Mouse (Mus musculus) embryo, embryonic 10.5 days (tissue): ENCODE data around the gene Grik2.
"Not testable (repeated sequence)": the region's sequence is repeated elsewhere in the genome, so short reads cannot be mapped to it uniquely, and the experiment has no call there.

Experiments
- DNase-seq: peaks from one replicate; pipeline ENCODE4 v3.0.0-alpha.2; 2015; ENCODE audit warnings: low spot score

Grik2 gene

GRCm38 (mm10) chr10:49652320-49652719, 136.2 kb downstream of the Grik2 start:
- no peak for DNase-seq

GRCm38 (mm10) chr10:49647116-49647515, 141.4 kb downstream of the Grik2 start:
- no peak for DNase-seq

DNA sequence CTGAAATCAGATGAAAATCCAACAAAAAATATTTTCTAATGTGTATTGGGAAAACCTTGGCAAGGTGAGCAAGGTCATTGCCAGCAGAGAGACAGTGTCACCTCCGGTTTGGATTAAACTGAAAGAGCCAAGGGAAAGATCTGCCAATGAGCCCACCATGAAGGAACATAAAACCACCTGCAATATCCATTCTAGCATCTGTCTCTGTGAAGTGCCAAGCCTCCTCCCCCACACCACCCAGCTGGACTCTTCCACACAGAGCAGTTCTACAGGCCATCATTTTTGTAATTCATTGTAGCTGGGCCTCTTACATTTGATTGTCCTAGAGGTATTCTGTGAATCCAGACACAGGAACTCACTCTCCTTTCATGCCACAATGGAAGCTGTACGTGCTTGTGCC, 148.7 kb downstream of the Grik2 start:
- DNase-seq: no peak

DNA sequence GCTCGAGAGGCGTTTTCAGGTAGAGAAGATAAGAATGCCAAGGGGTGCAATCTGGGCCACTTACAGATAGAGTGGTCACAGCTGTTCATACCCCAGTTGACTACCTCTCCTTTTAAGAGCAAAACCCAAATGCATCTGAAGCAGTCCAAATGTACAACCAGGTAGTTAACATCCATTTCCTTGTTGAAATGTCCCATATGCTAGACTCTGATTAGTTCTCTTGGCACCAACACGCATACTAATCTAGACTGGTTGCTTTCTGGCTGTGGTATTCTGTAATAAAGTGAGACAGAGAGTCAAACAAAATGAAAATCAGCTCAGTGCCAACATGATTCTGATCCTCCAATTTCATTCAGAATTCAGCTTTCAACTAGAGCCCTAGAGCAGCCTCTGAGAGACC, 164.6 kb downstream of the Grik2 start:
- DNase-seq: no peak

DNA sequence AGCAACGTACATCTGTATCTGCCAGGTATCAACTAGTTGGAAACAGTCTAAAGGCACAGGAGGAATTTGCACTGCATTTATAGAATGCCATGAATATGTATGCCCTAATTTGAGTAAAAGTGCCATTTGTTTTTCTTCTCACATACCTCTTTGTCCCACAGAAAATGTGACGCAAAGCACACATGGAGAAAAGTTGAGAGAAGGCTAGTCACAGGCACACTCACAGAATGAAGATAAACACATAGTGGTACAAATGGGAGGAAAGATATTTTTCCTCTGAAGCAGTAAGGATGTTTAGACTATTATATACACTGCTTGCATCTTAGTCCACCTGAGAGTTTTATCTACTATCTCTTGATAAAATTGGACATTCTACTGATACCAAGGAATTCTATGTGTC, 190.9 kb downstream of the Grik2 start:
- DNase-seq: no peak

DNA sequence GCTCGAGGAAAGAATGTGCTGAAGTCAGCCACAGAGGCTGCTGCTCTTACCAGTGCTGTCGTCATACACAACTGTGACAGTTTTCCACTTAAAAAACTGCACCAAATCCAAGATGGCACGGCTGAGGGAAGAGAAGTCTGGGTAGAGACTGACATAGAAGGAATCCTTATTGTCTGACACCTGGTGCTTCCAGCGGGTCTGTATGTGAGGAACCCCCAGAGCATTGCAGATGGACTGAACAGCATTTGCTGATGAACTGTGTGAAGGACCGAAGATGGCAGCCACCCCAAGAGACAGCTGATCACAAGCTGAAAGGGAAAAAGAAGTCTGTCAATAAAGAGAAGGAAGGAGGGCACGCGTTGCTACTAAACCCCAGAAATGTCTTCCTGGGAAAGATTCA, 215.1 kb downstream of the Grik2 start:
- no peak for DNase-seq

- DNase-seq: no peak
These were observed 228.6 kb downstream of the Grik2 start for GRCm38 (mm10) chr10:49559872-49560407.

DNA sequence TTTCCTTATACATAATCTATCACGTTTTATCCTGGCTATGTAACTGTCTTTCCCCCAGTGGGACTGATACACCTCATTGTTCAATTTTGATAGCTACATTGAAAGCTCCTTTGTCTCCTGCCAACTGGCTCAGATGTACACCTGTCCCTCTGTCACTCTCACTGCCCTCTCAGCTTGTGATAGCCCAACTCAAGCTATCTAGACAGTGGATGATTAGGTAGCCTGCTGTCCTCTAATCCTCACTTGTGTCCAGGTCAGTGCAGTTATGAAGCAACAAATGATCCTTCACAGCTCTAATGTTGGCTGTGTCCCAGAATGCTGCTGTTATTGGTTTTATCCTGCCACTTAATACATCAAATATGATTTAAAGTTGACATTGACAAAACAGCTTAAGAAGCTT, 246.3 kb downstream of the Grik2 start:
- DNase-seq: no peak

DNA sequence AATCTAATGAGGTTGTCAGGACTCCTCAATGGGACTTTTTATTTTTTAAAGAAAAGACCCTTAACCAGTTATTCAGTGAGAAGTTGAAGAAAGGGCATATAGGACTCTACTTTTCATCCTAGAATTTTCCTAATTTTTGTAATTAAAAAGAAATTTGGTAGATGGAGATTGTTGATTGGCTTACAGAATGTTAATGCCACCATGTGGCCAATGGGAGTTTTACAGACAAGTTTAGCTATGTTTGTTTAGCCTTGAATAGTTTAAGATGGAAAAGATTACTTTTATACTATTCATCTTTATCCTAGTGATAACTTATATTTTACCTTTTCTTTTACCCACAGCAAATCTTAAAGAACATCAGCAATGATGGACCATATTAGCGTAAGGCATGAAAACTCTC, 268.8 kb downstream of the Grik2 start:
- no peak for DNase-seq

DNA sequence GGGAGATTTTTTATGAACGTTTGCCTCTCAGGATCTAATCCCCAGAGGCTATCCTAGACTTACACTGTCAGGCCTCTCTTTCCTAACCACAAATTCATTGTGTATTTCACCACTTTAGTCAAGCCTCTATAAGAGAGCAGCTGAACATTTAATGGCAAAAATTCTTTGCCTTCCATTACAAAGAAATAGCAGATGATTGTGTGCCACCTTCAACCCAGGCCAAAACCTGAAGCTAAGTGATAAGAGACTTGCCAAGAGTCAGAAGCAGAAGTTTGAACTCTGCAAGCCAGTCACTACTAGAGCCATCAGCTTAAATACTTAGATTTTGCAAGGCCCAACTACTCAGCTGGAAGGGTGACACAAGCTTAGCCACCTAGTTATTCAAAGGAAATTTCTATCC, 287.9 kb downstream of the Grik2 start:
- no peak for DNase-seq

- no peak for DNase-seq
These were observed 291.3 kb downstream of the Grik2 start for GRCm38 (mm10) chr10:49497302-49497701.

DNA sequence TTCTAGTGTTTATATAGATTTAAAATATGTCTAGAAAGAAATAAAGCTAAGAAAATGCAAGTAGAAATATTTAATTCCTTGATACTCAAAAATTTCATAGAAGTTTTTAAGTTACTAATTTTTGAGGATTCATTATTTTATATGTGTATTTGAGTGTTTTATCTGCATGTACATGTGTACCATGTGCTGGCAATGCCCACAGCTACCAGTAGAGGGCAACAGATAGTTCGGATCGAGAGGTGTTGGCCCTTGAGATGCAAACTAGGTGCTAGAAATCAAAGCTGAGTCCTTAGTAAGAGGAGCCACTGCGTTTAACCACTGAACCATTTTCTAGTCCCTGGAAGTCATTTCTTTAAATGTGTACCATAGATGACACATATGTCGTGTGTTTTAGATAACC, 307.1 kb downstream of the Grik2 start:
- DNase-seq: peak; percentile 9

GRCm38 (mm10) chr10:49480085-49480749, 308.3 kb downstream of the Grik2 start:
- DNase-seq: no peak

DNA sequence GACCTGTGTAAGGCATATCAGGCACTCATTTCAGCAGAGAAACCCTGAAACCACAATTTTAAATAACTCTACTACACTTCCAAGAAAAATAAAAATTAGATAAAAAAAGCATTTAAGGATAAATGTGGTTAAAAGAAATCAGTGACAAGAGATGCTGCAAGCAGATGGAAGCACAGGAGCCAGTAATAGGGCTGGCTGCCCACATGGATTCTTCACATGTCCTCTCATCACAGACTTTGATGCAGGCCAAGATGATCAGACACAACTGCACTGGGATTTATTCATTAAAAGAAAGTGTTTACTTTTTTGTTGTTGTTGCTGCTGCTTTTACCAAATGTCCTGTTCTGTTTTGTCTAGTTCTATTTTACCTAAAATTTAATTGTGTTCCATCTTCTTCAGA, 315.0 kb downstream of the Grik2 start:
- DNase-seq: no peak

- DNase-seq: no peak
These were observed 331.8 kb downstream of the Grik2 start for GRCm38 (mm10) chr10:49456791-49457190.

DNA sequence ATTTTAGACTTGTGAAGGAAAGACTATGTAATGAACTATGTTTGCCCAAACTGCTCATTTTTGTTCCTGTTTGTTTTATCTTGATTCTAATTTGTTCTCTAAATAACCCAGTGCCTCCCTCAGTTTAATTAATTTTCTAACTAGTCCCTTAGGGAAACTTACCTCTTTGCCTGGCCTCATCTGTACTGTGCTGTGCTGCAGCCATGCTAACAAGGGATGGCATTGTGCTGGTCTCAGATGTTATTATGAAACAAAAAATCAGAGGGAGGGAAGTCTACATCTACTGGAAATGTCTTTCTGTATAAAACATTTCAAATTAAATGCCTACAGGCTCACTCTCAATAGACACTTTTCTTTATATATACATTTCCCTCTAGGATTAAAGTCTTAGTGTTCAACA, 335.0 kb downstream of the Grik2 start:
- no peak for DNase-seq

GRCm38 (mm10) chr10:49441369-49441768, 347.2 kb downstream of the Grik2 start:
- no peak for DNase-seq

GRCm38 (mm10) chr10:49437057-49437456, 351.5 kb downstream of the Grik2 start:
- DNase-seq: no peak

DNA sequence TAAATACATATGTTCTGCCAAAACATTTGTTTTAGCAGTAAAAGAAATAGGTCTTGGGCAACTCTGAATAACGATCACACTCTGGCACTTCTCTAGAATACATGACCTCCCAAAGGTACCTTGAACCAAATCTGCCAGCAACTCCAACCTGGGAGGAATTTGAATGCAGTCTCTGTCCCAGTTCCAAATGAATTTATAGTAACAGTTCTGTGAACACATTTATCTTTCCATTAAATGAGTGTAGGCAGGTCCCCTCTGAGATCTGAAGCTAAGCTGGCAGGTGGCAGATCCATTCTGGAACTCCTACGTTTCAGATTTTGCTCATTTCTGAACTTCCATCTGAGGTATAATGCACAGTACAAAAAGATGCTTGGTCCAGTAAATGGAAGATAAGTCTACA, 352.3 kb downstream of the Grik2 start:
- DNase-seq: no peak

DNA sequence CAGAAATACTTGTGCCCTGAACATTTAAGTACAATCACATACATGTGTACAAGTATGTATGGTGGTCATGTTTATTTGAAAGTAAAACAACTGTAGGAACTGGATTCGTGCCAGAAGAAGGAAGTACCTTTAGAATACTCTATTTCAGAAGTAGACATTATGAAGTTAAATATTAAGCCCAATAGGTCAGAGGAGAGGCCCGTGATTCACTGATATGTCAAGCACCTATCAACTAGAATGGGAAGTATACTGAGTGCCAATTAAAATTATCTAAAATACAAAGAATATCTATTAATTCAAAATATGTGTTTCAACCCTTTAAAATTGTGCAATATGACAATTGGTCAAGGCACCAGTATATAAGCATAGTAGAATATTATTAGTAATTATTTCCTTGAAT, 355.7 kb downstream of the Grik2 start:
- DNase-seq: no peak

DNA sequence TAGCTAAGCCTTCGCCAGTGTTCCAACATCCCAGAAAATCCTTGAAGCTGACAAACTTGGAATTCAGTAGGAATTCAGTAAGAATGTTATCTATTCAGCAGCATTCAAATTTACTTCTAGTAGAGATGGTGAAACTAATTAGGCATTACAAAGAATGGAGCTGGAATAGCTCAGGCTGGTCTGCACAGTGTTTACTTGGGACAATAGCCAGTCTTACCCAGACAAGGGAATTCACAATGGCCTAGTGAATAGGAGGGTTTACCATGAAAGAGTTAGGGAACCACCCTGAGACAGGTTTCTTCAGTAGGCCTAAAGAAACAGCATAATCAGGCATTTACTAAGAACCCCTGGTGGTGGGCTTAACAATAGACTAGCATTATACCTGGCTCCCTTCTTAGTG, 371.4 kb downstream of the Grik2 start:
- DNase-seq: not testable (repeated sequence)

- DNase-seq: no peak
These were observed 405.6 kb downstream of the Grik2 start for GRCm38 (mm10) chr10:49382996-49383395.

DNA sequence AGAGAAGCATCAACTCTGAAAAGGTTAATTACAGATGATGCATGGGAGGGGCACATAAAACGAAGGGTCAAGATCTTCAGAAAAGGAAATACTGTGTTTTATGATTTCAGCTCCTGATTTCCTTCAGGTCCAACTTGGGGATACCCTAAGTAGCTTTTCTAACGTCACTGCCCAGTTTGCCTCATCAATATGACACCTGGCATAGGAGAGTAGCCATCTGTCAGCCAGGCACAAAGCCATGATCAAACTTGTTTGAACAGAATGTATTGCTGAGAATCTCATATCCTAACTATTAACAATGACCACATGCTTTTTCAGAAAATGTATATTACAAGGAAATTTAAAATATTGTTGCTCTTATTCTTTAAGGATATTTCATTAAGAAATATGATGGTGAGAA, 406.7 kb downstream of the Grik2 start:
- peak; percentile 4 for DNase-seq

GRCm38 (mm10) chr10:49368601-49369000, 420.0 kb downstream of the Grik2 start:
- DNase-seq: no peak
